Mouse (Mus musculus) kidney, adult 2 months (tissue): ENCODE data around the gene Tet1.

ENCODE experiments used
- CTCF ChIP-seq: fragments of 200-500 bp; conservative IDR thresholded peaks from 2 replicates; pipeline ENCODE4 v1.5.1; 2011; ENCODE audit warnings: low read depth, mild to moderate bottlenecking, control low read depth, low read length, moderate library complexity, mixed read lengths; ENCODE audit not compliant: insufficient read depth, insufficient read length
- POLR2A ChIP-seq: fragments of 200-500 bp; IDR thresholded peaks from one replicate; pipeline ENCODE4 v1.6.1; 2011; ENCODE audit warnings: low read depth, low read length, control low read depth

- TF ChIP-seq CTCF (no peak), POLR2A (no peak)
Observed at GRCm38 (mm10) chr10:62898061-62898460, 10.7 kb downstream of the Tet1 start.
